Mouse (Mus musculus): ENCODE results near the gene Ildr1. TPM values are rescaled to one million over a fixed set of nuclear protein-coding genes. Genes with fewer than 3 reads are reported as not detected.

Ildr1 gene
- polyA plus RNA-seq, 1 experiment from 2014 or later, result not detected

GRCm38 (mm10) chr16:36700484-36700883, 6.7 kb downstream of the Ildr1 start:
- POLR2A ChIA-PET, result interaction anchor here (0.7 kb wide), 1 partner anchor 16 kb away, joined by 4 read pairs; no protein-coding TSS in a partner anchor
- peaks cover 14% of the 10 kb centered on the region for H3K27me3 ChIP-seq

GRCm38 (mm10) chr16:36707702-36708423, 14.1 kb downstream of the Ildr1 start:
- ATAC-seq (no peak), DNase-seq (ENCODE audit: low read depth, low spot score) (no peak)
- peaks cover 7% of the 10 kb centered on the region for H3K27me3 ChIP-seq
- ChIA-PET CTCF (no interaction called here), POLR2A (no interaction called here)
- no peak for TF ChIP-seq CTCF (IDR thresholded peaks at IDR 0.05)
- in situ Hi-C loops (cut with MboI; ENCODE audit: low pct_unique_long_range_greater_than_20kb), result no loop called here

More at GRCm38 (mm10) chr16:36700484-36700883, 6.7 kb downstream of the Ildr1 start:
- no peak for TF ChIP-seq CTCF (IDR thresholded peaks at IDR 0.05)
- CTCF ChIA-PET, result no interaction called here
- ATAC-seq (no peak), DNase-seq (ENCODE audit: low read depth, low spot score) (no peak)
- in situ Hi-C loops (cut with MboI; ENCODE audit: low pct_unique_long_range_greater_than_20kb), result no loop called here

DNA sequence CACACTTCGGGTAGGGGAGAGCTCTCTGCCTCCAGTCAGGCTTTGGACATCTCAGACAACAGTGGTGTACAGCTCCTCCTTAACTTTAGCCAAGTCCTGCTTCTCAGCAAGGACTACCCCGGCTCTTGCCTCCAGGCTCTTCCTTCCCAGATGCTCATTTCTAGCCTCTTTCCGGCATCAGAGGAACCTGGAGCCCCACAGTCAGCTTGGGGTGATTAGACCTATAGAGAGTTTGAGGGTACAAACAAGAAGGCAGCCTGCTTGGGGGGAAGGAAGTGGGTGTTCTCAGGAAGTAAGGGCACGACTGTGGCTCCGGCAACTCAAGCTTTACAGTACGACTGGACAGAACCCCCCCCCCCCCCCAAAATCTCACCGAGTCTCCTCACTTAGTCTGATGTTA, 15.0 kb downstream of the Ildr1 start:
- ATAC-seq, result no peak
- POLR2A ChIA-PET, result no interaction called here
- TF ChIP-seq CTCF (IDR thresholded peaks at IDR 0.05), result no peak
- in situ Hi-C loops (cut with MboI; ENCODE audit: low pct_unique_long_range_greater_than_20kb), result no loop called here
- CTCF ChIA-PET, result no interaction called here
- DNase-seq (ENCODE audit: low read depth, low spot score), result no peak
- H3K27me3 ChIP-seq, result no peaks in the 10 kb centered on the region

- no peak for TF ChIP-seq CTCF (IDR thresholded peaks at IDR 0.05)
- no peak for ATAC-seq
- in situ Hi-C loops (cut with MboI; ENCODE audit: low pct_unique_long_range_greater_than_20kb), result no loop called here
- CTCF ChIA-PET, result no interaction called here
- POLR2A ChIA-PET, result no interaction called here
- no peaks in the 10 kb centered on the region for H3K27me3 ChIP-seq
- DNase-seq (ENCODE audit: low read depth, low spot score), result no peak
Observed at GRCm38 (mm10) chr16:36709405-36709804, 15.6 kb downstream of the Ildr1 start.

GRCm38 (mm10) chr16:36710794-36711193, 17.0 kb downstream of the Ildr1 start:
- in situ Hi-C loops (cut with MboI; ENCODE audit: low pct_unique_long_range_greater_than_20kb), result no loop called here
- H3K27me3 ChIP-seq, result no peaks in the 10 kb centered on the region
- DNase-seq (ENCODE audit: low read depth, low spot score), result no peak
- peak; percentile 43 for TF ChIP-seq CTCF (IDR thresholded peaks at IDR 0.05)
- CTCF ChIA-PET, result no interaction called here
- ATAC-seq, result no peak
- POLR2A ChIA-PET, result no interaction called here

- CTCF ChIA-PET, result no interaction called here
- ATAC-seq, result no peak
- TF ChIP-seq CTCF (IDR thresholded peaks at IDR 0.05), result no peak
- in situ Hi-C loops (cut with MboI; ENCODE audit: low pct_unique_long_range_greater_than_20kb), result no loop called here
- DNase-seq (ENCODE audit: low read depth, low spot score), result no peak
- no peaks in the 10 kb centered on the region for H3K27me3 ChIP-seq
- POLR2A ChIA-PET, result interaction anchor here (0.6 kb wide), 1 partner anchor 150 kb away, joined by 3 read pairs; no protein-coding TSS in a partner anchor
Observed at GRCm38 (mm10) chr16:36711760-36712159, 18.0 kb downstream of the Ildr1 start.

GRCm38 (mm10) chr16:36717481-36717880, 23.7 kb downstream of the Ildr1 start:
- ChIA-PET CTCF (no interaction called here), POLR2A (no interaction called here)
- in situ Hi-C loops (cut with MboI; ENCODE audit: low pct_unique_long_range_greater_than_20kb), result no loop called here
- no peak for DNase-seq (ENCODE audit: low read depth, low spot score)
- peaks cover 3% of the 10 kb centered on the region for H3K27me3 ChIP-seq
- no peak for ATAC-seq
- no peak for TF ChIP-seq CTCF (IDR thresholded peaks at IDR 0.05)

- no peak for DNase-seq (ENCODE audit: low read depth, low spot score)
- no peak for TF ChIP-seq CTCF (IDR thresholded peaks at IDR 0.05)
- CTCF ChIA-PET, result interaction anchor here (0.6 to 2.1 kb wide), 2 partner anchors 103 to 1360 kb away, joined by 3 to 6 read pairs; no protein-coding TSS in a partner anchor
- no peak for ATAC-seq
- POLR2A ChIA-PET, result no interaction called here
- peaks cover 3% of the 10 kb centered on the region for H3K27me3 ChIP-seq
- in situ Hi-C loops (cut with MboI; ENCODE audit: low pct_unique_long_range_greater_than_20kb), result no loop called here
Observed at GRCm38 (mm10) chr16:36718637-36719036, 24.9 kb downstream of the Ildr1 start.

- POLR2A ChIA-PET, result no interaction called here
Observed at GRCm38 (mm10) chr16:36720194-36721055, 26.6 kb downstream of the Ildr1 start.

DNA sequence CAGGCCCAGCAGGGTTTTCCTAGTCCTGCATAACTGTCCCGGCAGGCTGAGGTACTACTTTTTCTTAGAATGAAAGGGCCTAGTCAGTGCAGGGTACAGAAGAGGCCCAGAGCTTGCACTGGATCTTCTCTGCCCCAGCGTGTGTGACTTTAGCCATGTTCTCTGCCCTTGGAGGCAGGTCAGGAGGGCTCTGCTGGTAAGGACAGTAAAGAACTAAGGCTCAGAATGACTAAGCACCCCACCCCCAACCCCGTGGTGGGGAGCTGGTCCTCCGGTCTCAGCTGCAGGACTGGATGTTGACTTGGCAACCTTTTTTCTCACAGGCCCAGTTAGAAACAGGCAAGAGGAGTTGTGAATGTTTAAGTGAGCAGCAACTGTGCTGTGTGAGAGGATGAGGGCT, 29.0 kb downstream of the Ildr1 start:
- no peak for TF ChIP-seq CTCF (IDR thresholded peaks at IDR 0.05)
- DNase-seq (ENCODE audit: low read depth, low spot score) (no peak), ATAC-seq (no peak)
- in situ Hi-C loops (cut with MboI; ENCODE audit: low pct_unique_long_range_greater_than_20kb), result loop anchor here (10.0 kb wide), 1 partner anchor 272 kb away; the partner anchor contains the start of gene Fbxo40
- POLR2A ChIA-PET, result interaction anchor here (0.5 kb wide), 1 partner anchor 240 kb away, joined by 3 read pairs; no protein-coding TSS in a partner anchor
- H3K27me3 ChIP-seq, result peaks cover 4% of the 10 kb centered on the region
- CTCF ChIA-PET, result interaction anchor here (1.5 kb wide), 1 partner anchor 94 kb away, joined by 10 read pairs; no protein-coding TSS in a partner anchor

More at GRCm38 (mm10) chr16:36720194-36721055, 26.6 kb downstream of the Ildr1 start:
- in situ Hi-C loops (cut with MboI; ENCODE audit: low pct_unique_long_range_greater_than_20kb), result loop anchor here (10.0 kb wide), 1 partner anchor 274 kb away; the partner anchor contains the start of gene Fbxo40
- DNase-seq (ENCODE audit: low read depth, low spot score) (no peak), ATAC-seq (no peak)
- H3K27me3 ChIP-seq, result peaks cover 3% of the 10 kb centered on the region
- CTCF ChIA-PET, result interaction anchor here (0.7 to 2.1 kb wide), 9 partner anchors 12 to 210 kb away, joined by 3 to 6 read pairs (median 3); no protein-coding TSS in a partner anchor
- peak; percentile 39 for TF ChIP-seq CTCF (IDR thresholded peaks at IDR 0.05)

Measured in Patski (cell line).